Mouse (Mus musculus) embryonic fibroblast, embryonic 13.5 days (primary cell): ENCODE results near the gene Ptprq.

Source experiments
- CTCF ChIP-seq: IDR thresholded peaks from 2 replicates; pipeline ENCODE4 v1.5.1; 2011; ENCODE audit warnings: mild to moderate bottlenecking, control low read depth, low read length, moderate library complexity, borderline replicate concordance; ENCODE audit not compliant: insufficient read depth
- POLR2A ChIP-seq: IDR thresholded peaks from 2 replicates; pipeline ENCODE4 v1.6.1; 2011; ENCODE audit warnings: low read depth, mild to moderate bottlenecking, control low read depth, low read length, moderate library complexity

- TF ChIP-seq CTCF = no peak
- TF ChIP-seq POLR2A = no peak
Measured at GRCm38 (mm10) chr10:107562875-107563274, 157.0 kb downstream of the Ptprq start.
